Mouse (Mus musculus) right cerebral cortex, postnatal 4 days (tissue): ENCODE measurements at regions not wholly inside any gene's neighbourhood (a gene's known extent, or its start where the extent isn't known, plus 50 kb on each side); places are given as distances from the start of the nearest gene placed in this dataset.

Experiments
- DNase-seq: peaks from one replicate; pipeline ENCODE4 v3.0.0-alpha.2; 2022

- no peak for DNase-seq
Measured at GRCm38 (mm10) chr4:105397451-105397850, 240.3 kb downstream of the Plpp3 start.

DNA sequence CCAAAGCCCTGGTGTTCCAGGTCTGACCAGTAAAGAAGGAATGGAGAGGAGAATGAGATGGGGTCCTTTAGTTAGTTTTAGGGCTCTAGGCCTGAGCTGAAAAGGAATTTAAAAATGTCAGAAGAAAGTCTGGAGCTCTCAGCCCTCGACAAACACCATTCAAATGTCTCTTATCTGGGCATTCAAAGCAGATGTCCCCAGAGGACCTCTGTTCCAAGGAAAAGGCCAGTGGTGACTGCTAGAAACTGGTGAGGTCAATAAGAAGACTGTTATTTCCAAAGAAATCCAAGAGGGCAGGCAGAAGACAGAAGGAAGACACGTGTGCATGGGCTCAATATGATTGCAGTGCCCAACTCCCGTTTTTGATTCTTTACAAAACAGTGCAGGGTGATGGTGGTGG is 244.9 kb downstream of the Plpp3 start:
- DNase-seq: no peak

DNA sequence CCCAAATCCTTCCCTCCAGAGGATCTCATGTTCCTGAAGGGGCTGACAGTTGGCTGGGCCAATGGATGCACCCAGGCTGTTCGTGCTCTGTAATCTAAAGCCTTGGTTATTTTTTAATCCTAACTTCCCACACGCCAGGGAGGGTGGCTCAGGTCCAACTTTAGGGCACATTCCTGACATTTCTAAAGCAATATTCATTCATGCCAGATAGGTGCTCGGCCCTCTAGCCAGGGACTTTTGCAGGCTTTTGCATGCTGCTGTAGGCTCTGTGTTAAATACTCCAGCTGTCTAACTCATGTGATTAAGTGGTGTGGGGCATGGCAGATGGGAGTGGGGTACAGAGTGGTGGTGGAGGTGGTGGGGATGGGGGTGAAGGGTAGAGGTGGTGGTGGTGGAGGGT is 246.0 kb downstream of the Plpp3 start:
- DNase-seq: no peak

- no peak for DNase-seq
Measured at GRCm38 (mm10) chr4:105403686-105404085, 246.5 kb downstream of the Plpp3 start.

DNA sequence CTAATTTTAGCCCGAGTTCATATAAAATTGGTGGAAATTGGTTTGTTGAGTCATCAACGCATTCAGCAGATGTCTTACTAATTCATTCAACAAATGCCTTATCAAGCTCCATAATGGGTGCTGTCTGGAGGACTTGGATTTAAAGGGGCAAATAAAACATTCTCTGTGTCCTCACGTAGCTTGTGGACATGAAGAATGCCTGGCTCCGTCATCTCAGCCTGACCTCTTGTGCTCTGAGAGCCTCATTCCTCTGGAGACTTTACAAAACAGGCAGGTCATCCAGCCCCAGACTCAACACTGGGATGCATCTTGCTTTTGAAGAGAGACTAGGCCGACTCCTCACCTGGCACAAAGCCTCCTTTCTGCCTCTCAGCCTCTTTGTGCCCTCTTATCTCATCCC is 248.6 kb downstream of the Plpp3 start:
- no peak for DNase-seq

DNA sequence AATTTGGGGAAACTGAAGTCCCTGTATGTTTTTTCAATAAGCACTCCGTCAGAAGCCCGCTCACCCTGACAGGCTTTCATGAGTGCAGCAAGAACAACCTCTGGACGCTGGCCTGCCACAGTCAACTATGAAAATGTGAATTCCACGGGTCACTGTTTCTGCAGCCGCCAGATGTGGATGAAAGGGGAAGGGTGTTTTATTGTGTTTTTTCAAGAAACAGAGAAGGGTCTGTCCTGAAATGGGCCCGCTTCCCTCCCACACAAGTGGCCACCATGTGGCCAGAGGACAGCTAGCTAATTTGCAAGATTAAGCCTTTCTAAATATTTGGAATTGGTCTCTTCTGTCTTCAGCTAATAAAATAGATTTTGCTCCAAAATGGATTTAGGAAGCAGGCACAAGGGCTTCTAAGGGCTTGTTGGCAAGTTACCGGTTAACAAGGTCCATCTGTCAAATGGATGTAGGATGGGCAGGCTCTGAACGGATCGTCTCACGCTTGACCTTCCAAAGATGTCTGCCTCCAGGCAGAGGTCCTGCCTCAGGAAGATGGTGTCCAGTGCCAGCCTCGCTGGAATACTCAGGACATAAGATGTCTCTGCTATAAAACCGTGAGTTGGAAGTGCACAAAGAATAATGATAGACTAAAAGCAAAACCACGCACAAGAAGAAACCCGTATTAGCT is 249.8 kb downstream of the Plpp3 start:
- DNase-seq: no peak

- no peak for DNase-seq
Measured at GRCm38 (mm10) chr4:105408896-105409295, 251.7 kb downstream of the Plpp3 start.

DNA sequence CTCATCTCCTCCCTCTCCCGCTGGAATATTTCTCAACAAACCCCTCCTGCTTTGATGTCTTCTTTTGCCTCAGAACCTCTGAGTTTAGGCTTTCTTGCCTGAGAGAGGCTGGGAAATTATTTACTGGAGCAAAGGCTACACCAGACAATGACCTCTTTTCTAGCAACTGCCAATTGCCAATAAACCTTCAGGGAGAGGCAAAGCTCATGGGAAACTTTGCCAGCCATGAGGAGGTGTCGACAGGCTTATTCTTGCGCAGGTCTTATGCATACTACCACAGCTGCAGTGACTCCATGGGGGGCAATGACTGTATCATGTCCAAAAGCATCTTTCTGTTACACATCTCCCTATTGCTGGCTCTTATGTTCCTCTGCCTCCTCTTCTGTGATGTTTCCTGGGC is 260.0 kb downstream of the Plpp3 start:
- no peak for DNase-seq

GRCm38 (mm10) chr4:105422466-105422865 is 265.3 kb downstream of the Plpp3 start:
- DNase-seq: no peak

- DNase-seq: no peak
Measured at GRCm38 (mm10) chr4:105423727-105424201, 266.6 kb downstream of the Plpp3 start.

GRCm38 (mm10) chr4:105425086-105425485 is 267.9 kb downstream of the Plpp3 start:
- DNase-seq: no peak

DNA sequence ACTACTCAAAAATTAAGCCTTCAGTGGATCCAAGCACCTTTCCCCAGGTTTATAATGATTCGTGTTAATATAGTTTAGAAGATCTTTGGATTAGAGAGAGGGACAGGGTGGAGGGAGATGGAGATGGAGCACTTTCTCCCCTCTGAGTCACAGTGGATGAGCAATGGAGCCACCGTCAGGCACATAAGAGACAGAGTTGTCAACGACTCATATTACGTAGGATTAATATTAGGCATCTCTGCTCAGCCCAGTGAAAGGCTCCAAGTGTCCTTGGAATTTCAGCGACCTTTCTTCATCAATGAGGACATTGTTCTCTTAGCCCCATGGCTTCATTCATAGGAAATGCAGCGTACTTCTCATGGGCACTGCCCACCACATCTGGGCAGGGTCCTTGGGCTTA is 270.4 kb downstream of the Plpp3 start:
- DNase-seq: no peak

GRCm38 (mm10) chr4:105429381-105430100 is 272.4 kb downstream of the Plpp3 start:
- DNase-seq: no peak

- DNase-seq: no peak
Measured at GRCm38 (mm10) chr4:105432461-105432860, 275.3 kb downstream of the Plpp3 start.

DNA sequence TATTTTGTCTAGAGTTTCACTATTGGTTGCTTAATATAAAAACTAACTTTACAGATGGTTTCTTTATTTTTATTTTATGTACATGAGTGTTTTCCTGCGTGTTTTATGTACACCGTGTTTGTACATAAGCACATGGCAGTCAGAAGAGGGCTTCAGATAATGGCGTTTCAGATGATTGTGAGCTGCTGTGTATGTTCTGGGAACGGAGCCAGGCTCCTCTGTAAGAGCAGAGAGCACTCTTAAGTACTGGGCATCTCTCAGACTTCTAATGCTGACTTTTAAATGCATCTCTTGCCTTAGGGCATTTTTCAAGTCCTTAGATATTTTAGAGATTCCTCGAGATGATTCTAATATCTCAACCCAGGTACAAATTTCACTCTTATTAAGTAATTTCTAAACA is 280.0 kb downstream of the Plpp3 start:
- no peak for DNase-seq

- no peak for DNase-seq
Measured at GRCm38 (mm10) chr4:105449046-105449860, 292.1 kb downstream of the Plpp3 start.

DNA sequence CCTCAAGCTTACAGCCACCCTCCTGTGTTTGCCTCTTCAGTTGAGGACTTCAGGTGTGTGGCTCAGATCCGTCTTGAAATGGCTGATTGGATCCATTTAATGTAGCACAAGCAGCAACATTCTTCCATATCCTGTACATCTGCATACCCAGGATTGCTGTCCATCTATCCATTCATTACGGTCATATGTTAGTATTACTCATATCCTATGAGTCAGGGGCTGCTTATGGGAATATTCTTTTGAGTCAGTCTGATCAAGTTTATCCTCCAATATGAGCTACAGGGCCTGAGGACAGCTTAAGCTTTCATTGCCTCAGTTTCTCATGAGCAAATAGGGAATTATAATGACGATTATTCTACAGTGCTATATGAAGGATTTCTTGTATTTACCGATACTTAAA is 293.7 kb downstream of the Plpp3 start:
- DNase-seq: no peak

DNA sequence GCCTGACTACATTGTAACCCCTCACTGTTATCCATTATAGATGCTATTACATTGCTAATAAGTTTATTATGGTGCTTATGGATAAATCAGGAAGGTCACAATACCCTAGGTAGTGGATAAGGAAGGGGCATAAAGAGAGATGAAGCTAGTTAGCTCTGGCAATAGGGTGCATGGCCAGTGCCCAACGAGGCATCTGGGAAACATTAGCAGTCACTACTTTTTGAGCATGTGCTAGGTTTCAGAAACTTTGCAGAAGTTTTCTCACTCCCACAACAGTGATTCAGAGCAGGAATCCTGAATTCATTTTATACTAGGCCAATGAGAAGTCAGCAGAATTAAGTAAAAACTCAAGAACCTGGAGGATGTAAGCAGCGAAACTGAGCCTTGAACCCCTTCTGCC is 294.7 kb downstream of the Plpp3 start:
- DNase-seq: no peak

DNA sequence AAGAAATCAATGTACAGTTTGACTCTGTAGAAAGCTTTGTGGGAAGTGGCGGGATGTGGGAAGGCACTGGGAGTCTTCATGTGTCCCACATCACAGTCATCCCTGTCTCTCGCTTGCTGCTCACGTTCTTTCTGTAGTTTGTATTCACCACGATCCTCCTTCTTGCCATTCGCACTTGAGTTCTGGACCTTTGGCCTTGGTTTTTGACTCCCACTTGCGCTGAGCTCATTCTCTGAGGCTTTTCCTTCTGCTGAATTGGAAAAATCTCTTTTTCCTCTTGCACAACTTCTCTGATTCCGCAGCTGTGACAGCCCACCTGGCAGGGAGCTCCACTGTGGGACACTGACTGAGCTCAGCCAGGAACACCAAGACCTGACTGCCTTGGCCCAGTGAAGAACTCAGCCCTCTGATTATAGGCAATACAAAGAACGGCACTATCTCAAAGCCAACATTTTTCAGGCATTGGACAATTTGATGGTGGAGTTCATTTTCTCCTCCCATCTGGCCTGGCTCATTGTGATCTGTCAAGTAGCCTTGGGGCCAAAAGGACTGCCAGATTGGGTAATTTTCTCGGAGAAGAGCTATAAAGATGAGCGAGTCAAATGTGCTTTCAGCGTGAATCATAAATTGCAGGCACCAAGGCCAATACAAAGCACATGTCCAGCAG is 299.9 kb downstream of the Plpp3 start:
- no peak for DNase-seq

DNA sequence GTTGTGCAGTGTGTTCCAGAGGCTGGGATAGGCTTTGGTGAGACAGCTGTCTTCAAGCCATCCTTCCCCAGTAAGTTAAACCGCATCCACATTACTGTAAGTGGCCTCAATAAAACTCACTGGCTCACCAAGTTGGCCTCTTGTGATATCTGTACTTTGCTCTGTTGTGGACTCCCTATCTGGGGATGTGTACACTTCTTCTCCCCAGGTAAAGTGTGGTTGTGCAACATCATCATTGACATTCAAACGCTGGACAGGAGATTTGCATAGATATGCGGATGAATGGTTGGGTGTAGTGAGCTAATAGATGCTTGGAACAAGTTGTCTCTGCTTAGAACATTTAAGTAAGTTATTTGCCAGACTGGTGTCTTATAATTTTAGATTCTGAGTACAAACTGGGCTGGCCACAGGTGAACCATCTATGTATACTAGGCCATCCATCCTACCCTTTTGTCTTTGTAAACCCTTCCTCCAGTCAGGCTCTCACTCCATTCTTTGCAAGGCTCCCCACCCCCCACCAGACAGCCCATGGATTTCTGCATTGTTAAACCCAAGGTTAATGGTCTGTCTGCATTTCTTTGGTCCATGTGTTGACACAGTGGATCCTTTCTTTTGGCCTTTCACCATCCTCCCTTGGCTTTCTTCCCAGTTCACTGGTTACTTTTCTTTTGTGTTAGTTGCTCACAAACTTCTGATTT is 303.0 kb downstream of the Plpp3 start:
- no peak for DNase-seq

DNA sequence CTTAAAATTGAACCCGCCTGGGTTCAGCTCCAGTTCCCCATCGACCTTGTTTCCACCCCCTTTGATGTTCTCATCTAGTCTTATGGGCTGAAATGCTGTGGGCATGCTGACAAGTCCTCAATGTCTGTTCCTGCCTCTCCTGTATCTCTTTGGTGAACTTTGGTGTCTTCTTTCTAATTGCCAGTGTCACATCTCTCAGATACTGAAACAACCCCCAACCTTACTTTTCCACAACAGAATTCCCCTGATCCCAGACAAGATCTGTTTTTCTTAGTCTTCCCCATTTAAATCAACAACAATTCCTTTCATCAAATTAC is 303.5 kb downstream of the Plpp3 start:
- DNase-seq: no peak

DNA sequence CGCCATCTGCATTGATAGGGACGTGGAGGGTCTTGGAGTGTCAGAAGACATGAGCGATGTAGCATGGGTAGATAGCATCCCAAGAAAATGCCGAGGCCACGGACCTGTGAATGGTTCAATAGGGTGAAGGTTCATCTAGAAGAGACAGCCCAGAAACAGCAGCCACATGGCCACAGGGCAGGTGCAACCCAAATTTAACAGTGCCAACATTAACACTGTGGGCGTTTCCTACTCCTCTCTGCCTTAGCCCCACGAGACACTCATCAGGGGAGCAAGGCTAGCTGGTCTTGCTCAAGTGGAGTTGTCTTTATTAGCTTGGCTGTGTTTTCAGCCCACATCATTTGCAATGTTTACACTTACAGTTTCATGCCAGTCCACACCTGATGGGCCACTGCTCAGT is 310.7 kb downstream of the Plpp3 start:
- no peak for DNase-seq
